Mouse (Mus musculus) heart, postnatal 0 days (tissue): ENCODE data around the gene Cct8.

Experiments used
- CTCF ChIP-seq: IDR thresholded peaks from 2 replicates; pipeline ENCODE4 v1.5.1; 2016; ENCODE audit warnings: antibody characterized with exemption, control low read depth, low read depth
- EP300 ChIP-seq: IDR thresholded peaks from 2 replicates; pipeline ENCODE4 v1.6.1; 2016; ENCODE audit warnings: antibody characterized with exemption, low read depth

DNA sequence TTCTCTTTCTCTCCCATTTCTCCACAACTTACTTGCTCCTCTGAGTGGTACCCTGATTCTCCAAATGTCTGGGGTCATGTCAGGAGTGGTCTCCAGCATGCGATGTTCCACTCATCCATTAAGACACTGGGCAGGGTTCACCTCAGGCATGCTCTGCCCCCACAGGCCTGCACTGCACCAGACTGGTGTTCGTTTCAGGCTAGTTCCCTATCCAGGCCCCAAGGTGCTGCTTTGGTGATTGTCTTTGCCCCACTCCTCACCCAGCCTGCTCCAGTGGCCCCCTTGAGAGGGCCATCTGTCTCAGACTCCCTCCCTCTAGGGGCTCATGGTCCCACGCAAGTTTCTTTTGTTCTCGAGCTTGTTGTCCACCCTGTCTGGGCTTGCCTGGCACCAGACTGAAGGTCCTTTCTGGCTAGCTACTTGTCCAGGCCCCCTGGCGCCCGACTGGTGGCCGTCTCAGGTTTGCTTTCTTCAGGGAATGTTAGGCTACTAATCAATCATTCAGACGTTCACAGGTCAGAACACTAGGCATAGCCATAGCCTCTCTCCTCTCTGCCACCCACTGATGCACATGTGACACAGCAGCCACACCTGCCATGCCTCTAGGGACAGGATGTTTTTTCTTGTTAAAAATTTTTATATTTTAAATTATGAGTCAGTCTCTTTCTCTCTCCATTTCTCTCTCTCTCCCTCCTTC, 32.0 kb upstream of the Cct8 start:
- TF ChIP-seq CTCF, result no peak
- no peak for TF ChIP-seq EP300
